In the genomic region with DNA sequence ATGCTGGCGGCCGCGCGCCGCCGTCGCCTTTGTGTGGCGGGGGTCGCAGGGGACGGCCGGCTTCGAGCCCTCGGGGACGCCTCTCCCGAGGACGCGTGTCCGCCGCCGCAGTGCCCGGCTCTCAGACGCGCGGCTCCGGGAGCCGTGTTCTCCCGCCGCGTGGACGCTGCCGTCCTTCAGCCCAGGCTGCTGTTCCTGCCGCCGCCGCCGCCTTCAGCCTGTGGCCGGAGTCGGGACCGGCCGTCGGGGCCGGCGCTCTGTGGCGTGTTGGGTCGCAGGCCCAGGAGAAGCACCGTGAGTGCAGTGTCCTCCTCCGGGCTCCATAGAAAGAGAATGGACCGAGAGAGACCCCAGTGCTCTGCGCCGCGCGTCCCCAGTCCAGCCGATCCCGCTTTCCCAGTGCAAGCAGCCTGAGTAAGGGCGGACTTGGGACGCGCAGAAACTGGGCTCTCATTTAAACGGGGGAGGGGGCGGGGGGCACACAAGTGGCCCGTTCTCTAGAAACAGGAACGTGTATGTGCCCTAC, we compare ENCODE assay signal across 8 mouse cellular contexts. TPM values are rescaled to one million over a fixed set of nuclear protein-coding genes. Genes with fewer than 3 reads are reported as not detected.
DNase-seq lines count a peak whose midpoint lies in the region; ATAC-seq and TF ChIP-seq lines count a peak whose summit lies in the region.

No protein-coding gene starts in this region.

- H3K9me3 ChIP-seq in forebrain, embryonic 13.5 days (replicated peaks), result no peaks in the 10 kb centered on the region
- no peaks in the 10 kb centered on the region for H3K9me3 ChIP-seq in hindbrain, embryonic 12.5 days (replicated peaks)

- no peak for DNase-seq in cerebellum, adult 11-12 months
- peak; percentile 87 for DNase-seq in brain, embryonic 14.5 days (ENCODE audit: low read depth)
- peak; percentile 16 to 37 for DNase-seq in layer of hippocampus, postnatal 25 days (ENCODE audit: extremely low spot score in 1 of 2, low spot score in 1 of 2)
- DNase-seq in lung, postnatal 36 days, result peak; percentile 40
- peak; percentile 52 to 57 for DNase-seq in right cerebral cortex, postnatal 10 days (ENCODE audit: low spot score in 2 of 2)

- under 1% methylated on average over 36 of the region's 60 CpGs for WGBS in forebrain, embryonic 13.5 days
- WGBS in hindbrain, embryonic 12.5 days, result 1% methylated on average over 50 of the region's 60 CpGs

- H3K27ac ChIP-seq in forebrain, embryonic 13.5 days, result peak overlapping the region; percentile 98
- peak overlapping the region; percentile 99 for H3K27ac ChIP-seq in hindbrain, embryonic 12.5 days

- no peaks in the 10 kb centered on the region for H3K27me3 ChIP-seq in forebrain, embryonic 13.5 days
- H3K27me3 ChIP-seq in hindbrain, embryonic 12.5 days, result no peaks in the 10 kb centered on the region

- H3K4me3 ChIP-seq in forebrain, embryonic 13.5 days, result peak overlapping the region; percentile 89
- peak overlapping the region; percentile 85 for H3K4me3 ChIP-seq in hindbrain, embryonic 12.5 days

- TF ChIP-seq POLR2A in brain, embryonic 14.5 days (IDR thresholded peaks at IDR 0.05; ENCODE audit: borderline replicate concordance, extremely low read depth, insufficient read depth, insufficient read length, poor library complexity, severe bottlenecking), result no peak; the same call in 1 of the 2 replicates

- H3K9ac ChIP-seq in forebrain, embryonic 13.5 days, result peak overlapping the region; percentile 99
- H3K9ac ChIP-seq in hindbrain, embryonic 12.5 days, result peak overlapping the region; percentile 96

- no peak for TF ChIP-seq CTCF in brain, embryonic 14.5 days (IDR thresholded peaks at IDR 0.05; ENCODE audit: borderline replicate concordance, extremely low read depth, insufficient read depth, insufficient read length)

- peak overlapping the region; percentile 64 for H3K4me2 ChIP-seq in forebrain, embryonic 13.5 days
- H3K4me2 ChIP-seq in hindbrain, embryonic 12.5 days (replicated peaks), result peak overlapping the region; percentile 66

- peaks cover 25% of the 10 kb centered on the region for H3K4me1 ChIP-seq in forebrain, embryonic 13.5 days
- peaks cover 21% of the 10 kb centered on the region for H3K4me1 ChIP-seq in hindbrain, embryonic 12.5 days

- peak; percentile 65 for ATAC-seq in cerebellum, adult (ENCODE audit: insufficient number of reproducible peaks, low FRiP score, low TSS enrichment)
- ATAC-seq in forebrain, embryonic 13.5 days, result peak; percentile 48
- peak; percentile 58 for ATAC-seq in hindbrain, embryonic 12.5 days (ENCODE audit: low FRiP score)

- H3K36me3 ChIP-seq in forebrain, embryonic 13.5 days (ENCODE audit: poor library complexity, severe bottlenecking), result peaks cover 3% of the 10 kb centered on the region; the same call in 1 of the 2 replicates
- H3K36me3 ChIP-seq in hindbrain, embryonic 12.5 days, result 0 out of 2 replicates have a peak, but pooled peaks cover 2% of the 10 kb centered on the region

RNA-seq across cellular contexts. Expression of a gene that starts 1.3 kb away (rescaled TPM):
- polyA plus RNA-seq in brain, embryonic 14.5 days (2012; rRNA removed), result 32.9 and 33.6 TPM in 2 replicates
- 40.3 and 45.1 TPM in 2 replicates for polyA plus RNA-seq in forebrain, embryonic 13.5 days (2015; fragmentation: Nextera tagmentation; extraction: Ambion mirVana)
- polyA plus RNA-seq in hindbrain, embryonic 12.5 days (2016; fragmentation: Nextera tagmentation; extraction: Ambion mirVana), result 39.9 and 40.8 TPM in 2 replicates
- total RNA-seq in layer of hippocampus, postnatal 25 days (2021), result 10 to 100 TPM; 40.1 to 48.5 TPM
